Mouse (Mus musculus): ENCODE measurements around the gene Slc4a2. TPM values are rescaled to one million over a fixed set of nuclear protein-coding genes. Genes with fewer than 3 reads are reported as not detected.

The Slc4a2 gene
- polyA plus RNA-seq, 1 experiment = 88.0 TPM

GRCm38 (mm10) chr5:24412063-24412462 is 11.6 kb upstream of the Slc4a2 start:
- 93% methylated on average over 2 of the region's 2 CpGs for WGBS
- no peak for TF ChIP-seq CTCF (IDR thresholded peaks at IDR 0.05; ENCODE audit: borderline replicate concordance, insufficient read depth, low read depth, low read length)
- TF ChIP-seq POLR2A (IDR thresholded peaks at IDR 0.05; ENCODE audit: borderline replicate concordance, insufficient read depth, low read length) = no peak
- Histone ChIP-seq H3K4me3 (replicated peaks; ENCODE audit: insufficient read depth, low read depth, low read length) (no peak overlapping the region), H3K4me1 (ENCODE audit: control insufficient read depth, insufficient read depth, low read length) (peaks cover 13% of the 10 kb centered on the region), H3K27me3 (ENCODE audit: control insufficient read depth, insufficient read depth, low read length) (no peaks in the 10 kb centered on the region), H3K27ac (ENCODE audit: insufficient read depth, low read length) (no peak overlapping the region)
- DNase-seq = no peak

GRCm38 (mm10) chr5:24413042-24413693 is 10.5 kb upstream of the Slc4a2 start, which contains the start of gene Asic3:
TSS of gene Asic3 (plus strand) at chr5:24413392.
- DNase-seq = no peak
- TF ChIP-seq CTCF (IDR thresholded peaks at IDR 0.05; ENCODE audit: borderline replicate concordance, insufficient read depth, low read depth, low read length) = no peak
- no peak for TF ChIP-seq POLR2A (IDR thresholded peaks at IDR 0.05; ENCODE audit: borderline replicate concordance, insufficient read depth, low read length)
- H3K27me3 ChIP-seq (ENCODE audit: control insufficient read depth, insufficient read depth, low read length) = no peaks in the 10 kb centered on the region
- WGBS = 55% methylated on average over 11 of the region's 11 CpGs
- H3K4me1 ChIP-seq (ENCODE audit: control insufficient read depth, insufficient read depth, low read length) = peaks cover 13% of the 10 kb centered on the region
- H3K4me3 ChIP-seq (replicated peaks; ENCODE audit: insufficient read depth, low read depth, low read length) = no peak within 1 kb of the TSS
- H3K27ac ChIP-seq (ENCODE audit: insufficient read depth, low read length) = no peak within 1 kb of the TSS

GRCm38 (mm10) chr5:24413938-24414337 is 9.7 kb upstream of the Slc4a2 start:
- Histone ChIP-seq H3K4me3 (replicated peaks; ENCODE audit: insufficient read depth, low read depth, low read length) (no peak overlapping the region), H3K27me3 (ENCODE audit: control insufficient read depth, insufficient read depth, low read length) (no peaks in the 10 kb centered on the region), H3K27ac (ENCODE audit: insufficient read depth, low read length) (no peak overlapping the region), H3K4me1 (ENCODE audit: control insufficient read depth, insufficient read depth, low read length) (peaks cover 13% of the 10 kb centered on the region)
- 44% methylated on average over 13 of the region's 13 CpGs for WGBS
- no peak for TF ChIP-seq CTCF (IDR thresholded peaks at IDR 0.05; ENCODE audit: borderline replicate concordance, insufficient read depth, low read depth, low read length)
- no peak for TF ChIP-seq POLR2A (IDR thresholded peaks at IDR 0.05; ENCODE audit: borderline replicate concordance, insufficient read depth, low read length)
- no peak for DNase-seq

- Histone ChIP-seq H3K27me3 (ENCODE audit: control insufficient read depth, insufficient read depth, low read length) (no peaks in the 10 kb centered on the region), H3K4me3 (replicated peaks; ENCODE audit: insufficient read depth, low read depth, low read length) (peak overlapping the region; percentile 47), H3K27ac (ENCODE audit: insufficient read depth, low read length) (no peak overlapping the region), H3K4me1 (ENCODE audit: control insufficient read depth, insufficient read depth, low read length) (peaks cover 13% of the 10 kb centered on the region)
- peak; percentile 78 for DNase-seq
- 1% methylated on average over 21 of the region's 21 CpGs for WGBS
- TF ChIP-seq CTCF (IDR thresholded peaks at IDR 0.05; ENCODE audit: borderline replicate concordance, insufficient read depth, low read depth, low read length) (peak; percentile 70), POLR2A (IDR thresholded peaks at IDR 0.05; ENCODE audit: borderline replicate concordance, insufficient read depth, low read length) (0 out of 2 replicates have a peak, but pooled peaks have one; percentile 6)
Measured at GRCm38 (mm10) chr5:24416222-24416736, 7.4 kb upstream of the Slc4a2 start.

- DNase-seq = no peak
- H3K27ac ChIP-seq (ENCODE audit: insufficient read depth, low read length) = no peak overlapping the region
- no peaks in the 10 kb centered on the region for H3K27me3 ChIP-seq (ENCODE audit: control insufficient read depth, insufficient read depth, low read length)
- WGBS = 84% methylated on average over 10 of the region's 10 CpGs
- no peak for TF ChIP-seq CTCF (IDR thresholded peaks at IDR 0.05; ENCODE audit: borderline replicate concordance, insufficient read depth, low read depth, low read length)
- TF ChIP-seq POLR2A (IDR thresholded peaks at IDR 0.05; ENCODE audit: borderline replicate concordance, insufficient read depth, low read length) = no peak
- H3K4me1 ChIP-seq (ENCODE audit: control insufficient read depth, insufficient read depth, low read length) = peaks cover 13% of the 10 kb centered on the region
- H3K4me3 ChIP-seq (replicated peaks; ENCODE audit: insufficient read depth, low read depth, low read length) = no peak overlapping the region
Measured at GRCm38 (mm10) chr5:24417587-24417986, 6.0 kb upstream of the Slc4a2 start.

GRCm38 (mm10) chr5:24420381-24420780 is 3.3 kb upstream of the Slc4a2 start:
- H3K4me3 ChIP-seq (replicated peaks; ENCODE audit: insufficient read depth, low read depth, low read length) = no peak overlapping the region
- WGBS = 88% methylated on average over 9 of the region's 9 CpGs
- H3K27me3 ChIP-seq (ENCODE audit: control insufficient read depth, insufficient read depth, low read length) = no peaks in the 10 kb centered on the region
- H3K4me1 ChIP-seq (ENCODE audit: control insufficient read depth, insufficient read depth, low read length) = peaks cover 13% of the 10 kb centered on the region
- H3K27ac ChIP-seq (ENCODE audit: insufficient read depth, low read length) = no peak overlapping the region
- no peak for DNase-seq
- TF ChIP-seq POLR2A (IDR thresholded peaks at IDR 0.05; ENCODE audit: borderline replicate concordance, insufficient read depth, low read length) = no peak
- no peak for TF ChIP-seq CTCF (IDR thresholded peaks at IDR 0.05; ENCODE audit: borderline replicate concordance, insufficient read depth, low read depth, low read length)

GRCm38 (mm10) chr5:24424004-24424781 is 556 bp downstream of the Slc4a2 start:
- Histone ChIP-seq H3K4me1 (ENCODE audit: control insufficient read depth, insufficient read depth, low read length) (no peaks in the 10 kb centered on the region; the same call in 1 of the 2 replicates), H3K27me3 (ENCODE audit: control insufficient read depth, insufficient read depth, low read length) (no peaks in the 10 kb centered on the region), H3K27ac (ENCODE audit: insufficient read depth, low read length) (peak overlapping the region; percentile 90), H3K4me3 (replicated peaks; ENCODE audit: insufficient read depth, low read depth, low read length) (peak overlapping the region; percentile 95)
- WGBS = 13% methylated on average over 21 of the region's 21 CpGs
- DNase-seq = no peak
- no peak; the same call in 1 of the 2 replicates for TF ChIP-seq POLR2A (IDR thresholded peaks at IDR 0.05; ENCODE audit: borderline replicate concordance, insufficient read depth, low read length)
- no peak for TF ChIP-seq CTCF (IDR thresholded peaks at IDR 0.05; ENCODE audit: borderline replicate concordance, insufficient read depth, low read depth, low read length)
